Mouse (Mus musculus) cerebellum, adult 11-12 months (tissue): Measurements from ENCODE around the gene Tmem175.

Experiments used
- DNase-seq: peaks from one replicate; pipeline ENCODE4 v3.0.0; 2022

Tmem175 gene

GRCm38 (mm10) chr5:108654444-108654990 lies 24.9 kb downstream of the Tmem175 start:
- no peak for DNase-seq

DNA sequence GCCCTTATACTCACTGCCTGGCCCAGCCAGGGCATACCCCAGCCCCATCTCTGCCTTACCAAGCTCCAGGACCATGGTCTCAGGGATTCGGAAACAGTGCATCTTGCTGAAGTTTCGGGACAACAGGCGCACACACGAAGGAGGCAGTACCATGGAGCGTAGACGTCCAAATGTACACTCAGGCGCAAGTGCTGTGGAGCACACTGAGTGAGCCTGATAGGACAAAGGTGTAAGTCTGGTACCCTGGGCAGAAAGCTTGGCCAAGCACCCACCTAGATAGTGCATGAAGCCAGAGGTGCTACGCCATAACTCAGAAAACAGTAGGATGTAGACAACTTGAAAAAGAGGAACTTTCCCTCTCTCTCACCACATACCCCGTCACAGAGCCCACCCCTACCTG lies 25.8 kb downstream of the Tmem175 start:
- no peak for DNase-seq

DNA sequence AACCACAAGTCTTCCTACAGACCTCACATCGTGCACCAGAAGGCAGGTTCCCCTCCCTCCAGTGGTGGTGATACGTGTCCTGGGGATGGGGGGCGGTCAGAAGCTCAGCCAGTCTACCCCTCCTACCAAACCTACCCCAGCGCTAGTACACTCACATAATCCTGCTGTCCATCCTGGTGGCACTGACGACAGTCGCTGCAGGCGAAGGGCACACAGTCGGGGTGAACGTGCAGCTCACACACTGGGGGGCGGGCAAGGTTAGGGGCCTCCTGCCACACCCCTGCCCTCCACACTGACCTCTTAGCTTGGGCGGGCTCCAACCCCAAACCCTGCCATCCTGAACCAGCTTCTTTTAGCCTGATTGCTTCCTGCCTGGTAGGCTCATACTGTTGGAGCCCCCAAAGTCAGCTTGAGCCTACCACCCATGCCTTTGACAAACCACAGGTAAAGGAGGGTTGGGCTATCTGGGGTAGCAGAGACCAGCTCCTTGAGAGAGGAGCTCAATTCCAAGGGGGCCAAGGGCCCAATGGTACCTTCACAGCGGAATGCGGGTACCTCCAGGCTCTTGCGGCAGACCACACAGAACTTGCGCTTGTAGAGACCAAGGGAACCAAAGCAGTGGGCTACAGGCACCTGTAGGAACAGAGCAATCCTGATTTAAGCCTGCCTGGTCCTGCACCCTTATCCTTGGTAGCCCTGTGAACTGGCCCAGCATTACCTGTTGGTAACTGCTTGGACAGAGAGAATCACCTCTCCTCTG lies 26.5 kb downstream of the Tmem175 start:
- no peak for DNase-seq

GRCm38 (mm10) chr5:108657406-108657805 lies 27.8 kb downstream of the Tmem175 start:
- no peak for DNase-seq

- no peak for DNase-seq
Observed at GRCm38 (mm10) chr5:108658611-108659010, 29.0 kb downstream of the Tmem175 start.

DNA sequence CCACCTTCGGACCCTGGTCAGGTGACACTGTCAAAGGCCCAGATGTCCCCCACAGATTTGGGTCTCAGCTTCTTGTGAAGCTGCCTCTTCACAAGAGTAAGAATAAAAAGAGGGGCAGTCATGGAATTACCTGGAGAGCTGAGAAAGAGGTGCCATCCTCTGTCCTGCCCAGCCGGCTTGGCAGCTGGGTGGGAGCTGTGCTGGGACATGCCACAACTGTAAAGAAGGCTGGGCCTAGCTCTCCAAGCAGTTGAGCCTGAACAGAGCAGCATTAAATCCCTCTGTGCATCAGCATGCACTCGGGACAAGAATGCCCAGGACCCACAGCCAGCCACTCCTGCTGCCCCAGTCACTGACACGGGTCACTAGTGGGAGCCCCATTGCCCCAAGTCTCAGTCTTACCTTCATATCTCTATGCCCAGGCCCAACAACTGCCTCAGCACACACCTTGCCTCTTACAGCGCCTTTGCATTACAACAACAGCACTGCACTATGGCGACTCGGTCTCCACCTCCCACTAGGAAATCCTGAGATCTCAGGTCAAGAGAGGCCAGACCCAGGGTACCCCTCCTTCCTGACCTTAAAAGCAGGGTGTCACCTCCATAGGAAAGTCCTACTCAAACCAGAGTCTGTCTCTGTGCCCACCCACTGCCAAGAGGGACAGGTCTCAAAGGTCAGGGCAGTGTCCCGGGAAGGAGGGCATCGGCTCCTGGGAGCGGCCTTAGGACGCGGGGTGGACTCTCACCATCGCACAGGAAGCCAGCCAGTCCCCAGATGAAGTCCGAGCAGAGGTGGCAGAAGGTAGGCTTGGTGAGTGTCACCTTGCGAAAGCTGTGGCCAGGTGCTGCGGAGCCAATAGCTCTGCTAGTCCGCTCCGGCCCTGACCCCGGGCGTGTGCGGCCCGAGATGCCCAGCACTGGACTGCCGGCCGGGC lies 30.4 kb downstream of the Tmem175 start, which contains the start of gene Idua:
TSS of gene Idua (plus strand) at position 634 of the 934 bp plus-strand sequence.
- no peak for DNase-seq

- peak; percentile 92 for DNase-seq
Observed at GRCm38 (mm10) chr5:108660632-108661268, 31.2 kb downstream of the Tmem175 start.

GRCm38 (mm10) chr5:108662772-108663171 lies 33.2 kb downstream of the Tmem175 start:
- DNase-seq, result no peak

DNA sequence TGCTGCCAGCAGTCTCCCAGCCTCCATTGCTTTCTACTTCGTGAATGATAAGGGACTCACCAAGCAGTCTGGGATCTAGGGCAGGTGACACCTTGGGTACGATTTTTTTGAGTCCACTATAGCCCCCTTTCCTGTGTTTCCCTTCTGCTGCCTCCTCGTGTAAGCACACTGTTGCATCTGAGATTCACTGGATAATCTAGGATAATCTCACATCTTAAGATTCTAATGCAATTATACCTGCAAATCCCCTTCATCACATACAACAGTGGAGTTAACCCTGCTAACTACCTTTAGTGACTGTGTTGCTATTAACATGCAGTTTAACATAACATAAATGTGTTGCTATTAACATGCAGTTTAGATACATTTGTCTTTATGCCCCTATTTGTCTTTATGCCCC lies 35.5 kb downstream of the Tmem175 start:
- no peak for DNase-seq

DNA sequence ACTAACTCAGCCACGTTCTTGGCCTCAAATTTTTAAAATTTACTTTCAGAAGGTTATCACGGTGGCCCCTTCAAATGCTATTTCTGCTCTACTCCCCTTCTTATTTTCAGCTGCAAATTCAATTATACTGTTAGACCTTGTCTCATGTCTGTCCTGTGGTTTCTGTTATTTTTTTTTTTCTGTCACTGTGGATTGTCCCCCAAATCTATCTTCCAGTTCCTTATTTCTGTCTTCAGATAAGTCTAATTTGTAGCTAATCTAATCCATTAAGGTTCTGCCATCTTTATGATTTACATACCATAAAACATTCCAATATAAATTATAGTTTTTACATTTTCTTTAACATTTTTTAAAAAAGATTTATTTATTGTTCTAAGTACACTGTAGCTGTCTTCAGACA lies 37.8 kb downstream of the Tmem175 start:
- no peak for DNase-seq

GRCm38 (mm10) chr5:108668387-108668932 lies 38.9 kb downstream of the Tmem175 start:
- DNase-seq, result no peak

- peak; percentile 89 for DNase-seq
Observed at GRCm38 (mm10) chr5:108668977-108669936, 39.7 kb downstream of the Tmem175 start, which contains the start of gene Dgkq. Dgkq (minus strand) TSS chr5:108669672.

DNA sequence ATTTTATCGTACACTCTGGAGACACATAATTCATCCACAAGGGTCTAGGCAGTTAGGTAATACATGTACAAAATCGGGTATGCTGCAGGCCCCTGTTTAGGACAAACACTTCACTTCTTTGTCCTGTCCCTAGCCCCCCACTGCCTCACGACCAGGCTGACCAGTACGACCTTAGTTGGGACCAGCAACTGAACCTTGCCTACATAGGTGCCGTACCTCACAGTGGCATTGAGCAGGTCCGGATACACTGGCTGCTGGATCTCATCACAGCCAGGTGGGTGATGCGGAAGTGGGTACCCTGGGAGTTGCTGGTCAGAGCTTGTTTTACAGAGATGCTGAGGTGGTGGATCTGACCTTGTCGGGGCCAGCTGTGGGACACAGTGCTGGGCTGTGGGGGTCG lies 40.4 kb downstream of the Tmem175 start:
- no peak for DNase-seq

GRCm38 (mm10) chr5:108670785-108671184 lies 41.2 kb downstream of the Tmem175 start:
- DNase-seq, result peak; percentile 37

DNA sequence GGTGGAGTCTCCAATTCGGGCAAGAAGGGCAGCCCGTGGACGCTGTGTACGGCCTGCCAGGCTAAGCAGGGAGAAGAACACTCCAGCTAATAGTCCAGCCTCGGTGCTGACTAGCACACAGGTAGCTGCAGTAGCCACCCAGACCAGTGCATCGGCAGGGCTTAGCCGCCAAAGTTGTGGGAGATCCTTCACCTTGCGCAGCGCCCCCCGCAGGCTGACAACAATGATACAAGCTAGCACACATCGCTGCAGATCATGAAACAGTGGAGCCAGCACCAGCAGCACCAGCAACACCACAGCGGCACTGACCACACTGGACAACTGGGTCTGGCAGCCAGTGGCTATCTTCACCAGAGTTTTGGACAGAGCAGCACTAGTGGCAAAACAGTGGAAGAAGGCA lies 42.2 kb downstream of the Tmem175 start:
- DNase-seq, result peak; percentile 41

DNA sequence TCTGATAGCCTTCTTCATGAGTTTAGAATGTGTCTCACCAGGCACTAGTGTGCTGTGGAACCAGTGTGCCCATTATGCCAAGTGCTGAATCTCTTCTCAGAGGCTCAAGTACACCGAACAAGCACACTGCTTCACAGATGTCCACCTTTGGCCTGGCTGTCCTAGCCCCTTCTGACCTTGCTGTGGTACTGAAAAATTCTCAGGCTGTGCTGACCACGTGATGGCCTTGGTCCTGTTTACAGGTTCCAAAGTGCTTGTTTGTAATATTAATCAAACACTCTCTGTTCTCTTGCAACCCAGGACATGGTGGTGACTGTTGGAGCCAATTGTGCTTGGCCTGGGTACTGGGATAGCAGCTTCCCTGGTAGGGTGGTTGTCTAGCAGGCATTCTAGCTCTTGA lies 45.1 kb downstream of the Tmem175 start:
- DNase-seq, result no peak

- DNase-seq, result no peak
Observed at GRCm38 (mm10) chr5:108675251-108675816, 45.8 kb downstream of the Tmem175 start, which contains the start of gene Slc26a1. Slc26a1 (minus strand) TSS chr5:108675569.

GRCm38 (mm10) chr5:108676772-108677498 lies 47.4 kb downstream of the Tmem175 start:
- no peak for DNase-seq

GRCm38 (mm10) chr5:108677605-108678295 lies 48.2 kb downstream of the Tmem175 start:
- DNase-seq, result peak; percentile 78
